Mouse (Mus musculus) liver, embryonic 14.5 days (tissue): ENCODE data around the gene Smdt1.
A peak's percentile ranks its signal among the peaks of the same experiment; 100 is the strongest.

Source experiments
- CTCF ChIP-seq: IDR thresholded peaks from 2 replicates; pipeline ENCODE4 v1.5.1; 2016; ENCODE audit warnings: antibody characterized with exemption, low read depth, control low read depth
- EP300 ChIP-seq: IDR thresholded peaks from 2 replicates; pipeline ENCODE4 v1.6.1; 2016; ENCODE audit warnings: antibody characterized with exemption, low read depth

GRCm38 (mm10) chr15:82344971-82345370, 6.2 kb downstream of the Smdt1 start:
- TF ChIP-seq CTCF (no peak), EP300 (0 out of 2 replicates have a peak, but pooled peaks have one; percentile 4)
